Mouse (Mus musculus): Measurements from ENCODE around the gene Polr3h. TPM values are rescaled to one million over a fixed set of nuclear protein-coding genes. Genes with fewer than 3 reads are reported as not detected.
A peak's percentile ranks its signal among the peaks of the same experiment; 100 is the strongest.

Polr3h gene
- polyA plus RNA-seq, 1 experiment = 5.2 TPM

DNA sequence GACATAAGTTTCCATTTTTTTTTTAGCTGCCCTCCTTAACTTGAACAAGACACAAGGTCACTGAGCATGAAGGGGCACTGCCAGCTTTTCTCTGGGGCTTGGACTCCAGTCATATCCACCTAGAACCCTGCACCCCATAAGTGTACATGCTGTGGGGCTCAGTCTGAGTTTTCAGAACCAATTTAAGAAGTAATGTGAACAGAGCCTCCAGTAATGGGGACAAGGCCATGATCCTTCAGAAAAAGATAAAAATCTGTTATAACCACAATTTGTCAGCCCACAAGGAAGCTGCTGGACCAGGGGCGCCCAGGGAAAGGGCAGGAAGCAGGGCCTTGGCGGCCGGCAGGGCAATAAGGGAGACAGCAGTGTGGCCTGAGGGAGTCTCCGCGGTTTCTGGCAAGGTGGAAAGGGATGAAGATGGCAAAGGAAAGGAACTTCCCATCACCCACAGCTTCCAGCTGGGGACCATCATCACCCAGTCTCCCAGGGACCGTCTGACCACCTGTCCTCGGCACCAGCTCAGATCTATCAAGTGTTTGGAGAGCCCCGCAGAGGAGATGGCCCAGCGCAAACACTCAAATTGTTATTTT is 73.5 kb downstream of the Polr3h start:
- Histone ChIP-seq H3K36me3 (ENCODE audit: control insufficient read depth, insufficient read depth, low read length) (peaks cover 58% of the 10 kb centered on the region), H3K27me3 (ENCODE audit: control insufficient read depth, insufficient read depth, low read length) (no peaks in the 10 kb centered on the region), H3K27ac (ENCODE audit: insufficient read depth, low read depth, low read length) (no peak overlapping the region), H3K4me1 (ENCODE audit: control insufficient read depth, insufficient read depth, insufficient read length, low read length) (peaks cover 11% of the 10 kb centered on the region), H3K4me3 (ENCODE audit: low read depth, low read length) (no peak overlapping the region)
- 85% methylated on average over 9 of the region's 9 CpGs for WGBS
- TF ChIP-seq CTCF (IDR thresholded peaks at IDR 0.05; ENCODE audit: extremely low read depth, insufficient read length, insufficient replicate concordance, low read depth, low read length) = no peak
- TF ChIP-seq POLR2A (IDR thresholded peaks at IDR 0.05; ENCODE audit: low read depth, low read length) = no peak

DNA sequence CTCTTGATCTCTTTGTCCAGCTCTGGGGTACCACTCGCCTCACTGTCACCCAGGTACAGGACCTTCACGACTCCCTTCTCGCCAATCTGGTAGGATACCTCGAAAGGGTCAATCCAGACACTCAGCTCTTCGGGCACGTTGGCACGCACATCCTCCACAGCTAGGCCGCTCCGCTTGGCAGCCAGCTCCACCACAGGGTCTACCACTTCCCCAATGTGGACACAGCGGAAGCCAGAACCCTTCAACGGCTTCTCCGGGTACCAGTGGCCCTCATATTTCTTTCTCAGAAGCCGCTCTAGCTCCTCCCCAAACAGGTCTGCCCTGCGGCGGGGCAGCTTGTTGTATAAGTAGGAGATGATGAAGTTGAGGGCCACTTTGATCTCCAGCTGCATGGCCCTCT is 74.7 kb downstream of the Polr3h start:
- no peak overlapping the region for H3K4me3 ChIP-seq (ENCODE audit: low read depth, low read length)
- 88% methylated on average over 15 of the region's 15 CpGs for WGBS
- no peaks in the 10 kb centered on the region for H3K27me3 ChIP-seq (ENCODE audit: control insufficient read depth, insufficient read depth, low read length)
- peaks cover 16% of the 10 kb centered on the region for H3K4me1 ChIP-seq (ENCODE audit: control insufficient read depth, insufficient read depth, insufficient read length, low read length)
- TF ChIP-seq CTCF (IDR thresholded peaks at IDR 0.05; ENCODE audit: extremely low read depth, insufficient read length, insufficient replicate concordance, low read depth, low read length) (no peak), POLR2A (IDR thresholded peaks at IDR 0.05; ENCODE audit: low read depth, low read length) (no peak)
- H3K27ac ChIP-seq (ENCODE audit: insufficient read depth, low read depth, low read length) = no peak overlapping the region
- peaks cover 59% of the 10 kb centered on the region for H3K36me3 ChIP-seq (ENCODE audit: control insufficient read depth, insufficient read depth, low read length)

DNA sequence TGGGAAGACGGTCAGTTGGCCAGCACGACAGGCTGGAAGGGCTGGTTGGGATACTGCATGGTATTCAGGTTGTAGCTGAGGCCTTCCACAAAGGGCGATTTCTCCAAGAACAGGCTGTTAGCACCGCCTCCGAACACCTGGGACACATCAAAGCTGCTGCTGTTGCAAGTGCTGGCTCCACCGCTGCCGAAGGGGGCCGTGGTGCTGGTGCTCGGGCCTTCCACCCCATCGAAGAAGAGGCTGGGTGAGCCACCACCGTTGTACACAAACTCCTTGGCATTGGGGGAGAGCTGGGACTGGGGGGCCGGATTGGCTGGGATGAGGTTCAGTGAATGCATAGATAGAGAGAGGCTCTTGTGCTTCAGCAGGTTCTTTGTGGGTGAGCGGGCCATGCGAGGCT is 75.3 kb downstream of the Polr3h start:
- peaks cover 20% of the 10 kb centered on the region for H3K4me1 ChIP-seq (ENCODE audit: control insufficient read depth, insufficient read depth, insufficient read length, low read length)
- H3K27me3 ChIP-seq (ENCODE audit: control insufficient read depth, insufficient read depth, low read length) = no peaks in the 10 kb centered on the region
- H3K36me3 ChIP-seq (ENCODE audit: control insufficient read depth, insufficient read depth, low read length) = peaks cover 59% of the 10 kb centered on the region
- 83% methylated on average over 14 of the region's 14 CpGs for WGBS
- H3K4me3 ChIP-seq (ENCODE audit: low read depth, low read length) = no peak overlapping the region
- no peak overlapping the region for H3K27ac ChIP-seq (ENCODE audit: insufficient read depth, low read depth, low read length)
- TF ChIP-seq POLR2A (IDR thresholded peaks at IDR 0.05; ENCODE audit: low read depth, low read length) = no peak
- no peak for TF ChIP-seq CTCF (IDR thresholded peaks at IDR 0.05; ENCODE audit: extremely low read depth, insufficient read length, insufficient replicate concordance, low read depth, low read length)

DNA sequence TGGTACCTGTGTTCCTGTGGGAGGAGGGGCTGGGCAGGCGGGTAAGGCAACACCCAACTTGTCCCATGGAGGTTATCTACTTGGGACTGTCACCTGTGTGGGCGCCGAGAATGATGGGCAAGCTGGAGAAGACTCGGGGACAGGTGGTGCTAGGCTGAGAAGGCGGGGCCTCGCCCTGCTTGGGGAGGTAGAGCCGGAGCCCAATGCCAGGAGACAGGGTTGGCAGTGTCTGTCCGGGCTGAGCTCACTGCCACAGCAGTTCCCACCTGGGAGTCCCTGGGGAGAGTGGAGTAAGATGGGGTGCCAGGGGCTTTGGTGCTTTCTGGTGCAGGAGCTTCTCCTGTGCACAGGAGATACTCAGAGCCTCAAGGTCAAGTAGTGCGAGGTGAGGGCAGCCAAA is 76.9 kb downstream of the Polr3h start:
- H3K4me3 ChIP-seq (ENCODE audit: low read depth, low read length) = no peak overlapping the region
- peaks cover 21% of the 10 kb centered on the region for H3K4me1 ChIP-seq (ENCODE audit: control insufficient read depth, insufficient read depth, insufficient read length, low read length)
- TF ChIP-seq POLR2A (IDR thresholded peaks at IDR 0.05; ENCODE audit: low read depth, low read length) = no peak
- TF ChIP-seq CTCF (IDR thresholded peaks at IDR 0.05; ENCODE audit: extremely low read depth, insufficient read length, insufficient replicate concordance, low read depth, low read length) = no peak
- H3K27me3 ChIP-seq (ENCODE audit: control insufficient read depth, insufficient read depth, low read length) = no peaks in the 10 kb centered on the region
- no peak overlapping the region for H3K27ac ChIP-seq (ENCODE audit: insufficient read depth, low read depth, low read length)
- peaks cover 54% of the 10 kb centered on the region for H3K36me3 ChIP-seq (ENCODE audit: control insufficient read depth, insufficient read depth, low read length)
- WGBS = 48% methylated on average over 9 of the region's 9 CpGs

DNA sequence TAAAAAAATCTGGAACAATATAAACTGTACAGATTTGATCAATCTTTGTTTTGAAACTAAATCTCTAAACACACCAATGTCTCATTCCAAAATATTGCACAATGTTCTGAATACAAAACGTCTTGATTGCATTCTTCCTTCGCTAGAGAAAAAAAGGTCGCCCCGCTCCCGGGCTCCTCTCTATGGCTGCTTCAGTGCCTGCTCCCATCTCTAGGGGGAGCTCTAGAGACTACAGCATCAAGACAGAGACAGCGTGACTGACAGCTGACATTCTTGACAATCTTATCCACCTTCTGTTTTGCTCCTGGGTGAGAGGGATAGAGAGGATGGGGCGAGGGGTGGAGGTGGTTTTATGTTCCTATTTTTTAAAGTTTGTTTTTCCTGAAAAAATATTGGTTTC is 77.7 kb downstream of the Polr3h start:
- no peaks in the 10 kb centered on the region for H3K27me3 ChIP-seq (ENCODE audit: control insufficient read depth, insufficient read depth, low read length)
- no peak overlapping the region for H3K27ac ChIP-seq (ENCODE audit: insufficient read depth, low read depth, low read length)
- H3K4me3 ChIP-seq (ENCODE audit: low read depth, low read length) = no peak overlapping the region
- peaks cover 21% of the 10 kb centered on the region for H3K4me1 ChIP-seq (ENCODE audit: control insufficient read depth, insufficient read depth, insufficient read length, low read length)
- TF ChIP-seq CTCF (IDR thresholded peaks at IDR 0.05; ENCODE audit: extremely low read depth, insufficient read length, insufficient replicate concordance, low read depth, low read length) (peak; percentile 88; the same call in 1 of the 2 replicates), POLR2A (IDR thresholded peaks at IDR 0.05; ENCODE audit: low read depth, low read length) (no peak)
- WGBS = 15% methylated on average over 7 of the region's 7 CpGs
- peaks cover 51% of the 10 kb centered on the region for H3K36me3 ChIP-seq (ENCODE audit: control insufficient read depth, insufficient read depth, low read length)

DNA sequence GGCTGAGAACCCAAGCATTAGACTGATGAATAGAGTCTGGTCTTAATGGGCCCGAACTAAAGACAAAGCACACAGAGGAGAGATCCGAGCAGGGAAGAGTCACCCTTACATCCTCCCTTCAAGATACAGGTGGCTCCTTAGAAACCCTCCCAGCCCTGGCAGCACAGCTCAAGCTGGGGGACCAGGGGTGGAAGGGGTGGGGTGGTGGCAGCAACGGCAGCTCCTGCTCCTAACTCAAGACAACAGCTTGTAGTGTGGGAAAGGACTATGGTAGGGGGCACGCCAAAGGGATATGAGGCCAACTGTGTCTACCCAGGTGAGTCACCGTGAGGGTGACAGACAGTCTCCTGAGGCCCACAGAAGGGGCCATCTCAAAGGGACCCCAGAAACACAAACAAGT is 78.2 kb downstream of the Polr3h start:
- H3K27me3 ChIP-seq (ENCODE audit: control insufficient read depth, insufficient read depth, low read length) = no peaks in the 10 kb centered on the region
- H3K4me1 ChIP-seq (ENCODE audit: control insufficient read depth, insufficient read depth, insufficient read length, low read length) = peaks cover 21% of the 10 kb centered on the region
- peaks cover 48% of the 10 kb centered on the region for H3K36me3 ChIP-seq (ENCODE audit: control insufficient read depth, insufficient read depth, low read length)
- no peak for TF ChIP-seq CTCF (IDR thresholded peaks at IDR 0.05; ENCODE audit: extremely low read depth, insufficient read length, insufficient replicate concordance, low read depth, low read length)
- no peak for TF ChIP-seq POLR2A (IDR thresholded peaks at IDR 0.05; ENCODE audit: low read depth, low read length)
- 87% methylated on average over 5 of the region's 5 CpGs for WGBS
- H3K27ac ChIP-seq (ENCODE audit: insufficient read depth, low read depth, low read length) = no peak overlapping the region
- no peak overlapping the region for H3K4me3 ChIP-seq (ENCODE audit: low read depth, low read length)

DNA sequence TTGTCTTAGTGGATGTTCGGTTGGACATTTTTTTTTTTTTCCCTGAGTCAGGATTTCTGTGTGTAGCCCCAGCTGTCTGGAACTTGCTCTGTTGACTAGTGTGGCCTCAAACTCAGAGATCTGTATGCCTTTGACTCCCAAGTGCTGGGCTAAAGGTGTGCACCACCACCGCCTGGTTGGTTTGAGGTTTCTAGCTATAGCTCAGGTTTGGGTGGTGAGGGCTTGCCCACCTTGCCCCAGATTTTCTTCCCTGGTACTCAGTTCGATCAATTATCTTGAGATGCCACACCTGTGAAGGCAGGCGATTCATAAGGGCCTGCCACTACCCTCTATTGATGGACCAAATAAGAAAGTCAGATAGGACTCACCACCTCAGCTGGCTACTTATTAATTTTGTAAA is 78.9 kb downstream of the Polr3h start:
- 89% methylated on average over 4 of the region's 4 CpGs for WGBS
- H3K4me3 ChIP-seq (ENCODE audit: low read depth, low read length) = no peak overlapping the region

More for the DNA sequence above, 78.9 kb downstream of the Polr3h start:
- H3K4me1 ChIP-seq (ENCODE audit: control insufficient read depth, insufficient read depth, insufficient read length, low read length) = peaks cover 18% of the 10 kb centered on the region
- H3K27ac ChIP-seq (ENCODE audit: insufficient read depth, low read depth, low read length) = peak overlapping the region; percentile 53; the same call in 1 of the 2 replicates
- no peak for TF ChIP-seq CTCF (IDR thresholded peaks at IDR 0.05; ENCODE audit: extremely low read depth, insufficient read length, insufficient replicate concordance, low read depth, low read length)
- no peak for TF ChIP-seq POLR2A (IDR thresholded peaks at IDR 0.05; ENCODE audit: low read depth, low read length)
- H3K27me3 ChIP-seq (ENCODE audit: control insufficient read depth, insufficient read depth, low read length) = no peaks in the 10 kb centered on the region
- H3K36me3 ChIP-seq (ENCODE audit: control insufficient read depth, insufficient read depth, low read length) = peaks cover 41% of the 10 kb centered on the region
